Mouse (Mus musculus) inflammation-experienced regulatory T-cells, adult 16 weeks (primary cell): ENCODE measurements around the gene Gm3685. TPM values are rescaled to one million over a fixed set of nuclear protein-coding genes. Genes with fewer than 3 reads are reported as not detected.

ENCODE experiments used
- polyA plus RNA-seq: library from polyadenylated mRNA; unstranded; fragments of 100-300 nt; shearing (Covaris generic); gene quantifications from one replicate; pipeline ENCODE4 v1.2.1, GENCODE M21; 2017

The Gm3685 gene
- not detected for polyA plus RNA-seq

DNA sequence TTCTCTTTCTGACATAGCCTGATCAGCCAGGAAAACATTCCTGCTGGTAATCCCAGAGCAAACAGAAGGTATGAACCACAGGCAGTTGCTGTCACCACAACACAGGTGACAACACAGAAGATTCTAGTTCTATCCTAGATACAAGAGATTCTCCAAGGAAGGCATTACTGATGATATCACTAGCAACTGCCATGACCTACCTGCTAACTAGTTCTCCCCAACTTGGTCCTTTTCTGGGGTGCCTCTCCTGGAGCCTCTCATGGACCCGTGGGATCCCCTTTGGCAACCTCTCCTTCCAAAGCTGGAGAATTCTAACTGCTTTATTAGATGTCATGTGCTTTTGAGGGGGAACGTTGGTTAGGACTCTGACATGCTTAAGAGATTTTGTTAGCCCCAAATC, at the start of gene Gm3685:
TSS of gene Gm3685 (minus strand) at position 101 of the 400 bp plus-strand sequence.

DNA sequence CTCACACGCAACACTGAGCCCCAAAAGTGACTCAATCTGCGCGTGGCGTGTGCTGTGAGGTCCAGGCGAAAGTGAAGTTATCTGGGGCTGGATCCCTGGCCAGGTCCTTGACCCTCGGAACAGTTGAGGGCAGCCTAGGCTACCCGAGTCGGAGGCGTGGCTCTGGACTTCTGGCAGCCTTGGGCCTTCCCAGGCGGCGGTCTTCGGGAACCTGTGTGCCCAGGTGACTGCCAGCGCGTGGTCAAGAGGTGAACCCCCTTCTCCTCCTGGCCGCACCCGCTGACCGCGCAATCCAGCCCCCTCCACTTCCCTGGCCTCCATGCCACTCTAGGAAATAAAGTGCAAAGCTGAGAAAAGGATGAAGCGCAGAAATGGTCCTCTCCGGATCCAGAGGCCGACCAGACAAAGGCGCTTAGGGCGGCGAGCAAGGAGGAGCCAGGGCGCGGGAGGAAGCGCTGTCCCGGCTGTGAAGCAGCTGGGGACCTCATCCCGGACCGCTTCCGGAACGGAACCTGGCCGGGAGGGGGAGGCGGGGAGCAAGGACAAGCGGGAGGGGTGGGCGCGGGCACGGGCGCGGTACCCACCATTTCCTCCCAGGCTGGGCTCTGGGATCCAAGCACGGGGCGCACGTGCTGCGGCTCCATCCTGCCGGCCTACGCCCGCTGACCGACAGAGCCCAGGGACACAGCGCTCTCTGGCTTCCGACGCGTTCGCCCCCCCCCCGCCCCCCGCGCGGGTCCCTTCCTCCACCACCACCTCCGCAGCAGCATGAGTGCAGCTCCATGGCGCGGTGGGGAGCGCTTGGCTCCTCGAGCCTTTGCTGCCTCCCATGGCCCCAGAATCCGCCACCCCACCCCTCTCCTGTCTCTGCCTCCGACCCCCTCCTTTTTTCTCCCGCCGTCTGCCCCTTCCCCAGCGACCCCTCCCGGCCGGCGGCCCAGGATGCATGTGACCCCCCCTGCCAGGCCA, 17.7 kb downstream of the Gm3685 start, which contains the start of gene Gm10406:
TSS of gene Gm10406 (minus strand) at position 669 of the 969 bp plus-strand sequence.

Other genes with a start within 250 kb of the Gm3685 start
- gene Gm3642, start 204.7 kb downstream of the Gm3685 start, polyA plus RNA-seq = not detected
- 11.2 TPM for gene Gm3667, start 155.0 kb downstream of the Gm3685 start, polyA plus RNA-seq
- gene Gm6356, start 71.2 kb downstream of the Gm3685 start, polyA plus RNA-seq = not detected
- 2.4 TPM for gene Gm10406, start 17.5 kb downstream of the Gm3685 start, polyA plus RNA-seq
- 6.2 TPM for gene Gm3696, start 55.7 kb upstream of the Gm3685 start, polyA plus RNA-seq
- not detected for gene Gm6676, start 80.4 kb upstream of the Gm3685 start, polyA plus RNA-seq
- gene Gm3512, start 129.6 kb upstream of the Gm3685 start, polyA plus RNA-seq = 15.3 TPM
- not detected for gene Gm16434, start 149.6 kb upstream of the Gm3685 start, polyA plus RNA-seq
- not detected for gene Gm3727, start 219.7 kb upstream of the Gm3685 start, polyA plus RNA-seq